Mouse (Mus musculus) layer of hippocampus, postnatal 10 days (tissue): Measurements from ENCODE around the gene Zan. TPM values are rescaled to one million over a fixed set of nuclear protein-coding genes. Genes with fewer than 3 reads are reported as not detected.
A peak's percentile ranks its signal among the peaks of the same experiment; 100 is the strongest.
"Not testable (repeated sequence)": the region's sequence is repeated elsewhere in the genome, so short reads cannot be mapped to it uniquely, and the experiment has no call there.

Source experiments
- DNase-seq, 2 experiments: peaks; one replicate each; pipeline ENCODE4 v3.0.0; 2021; ENCODE audit warnings: low spot score in 2 of 2
- total RNA-seq, 2 experiments: library from RNA; stranded (reverse); gene quantifications; 2 replicates each; pipeline ENCODE4 v1.2.3; 2021

Gene Zan
- total RNA-seq, 2 experiments from 2014 or later: 0.36 to 0.43 TPM

DNA sequence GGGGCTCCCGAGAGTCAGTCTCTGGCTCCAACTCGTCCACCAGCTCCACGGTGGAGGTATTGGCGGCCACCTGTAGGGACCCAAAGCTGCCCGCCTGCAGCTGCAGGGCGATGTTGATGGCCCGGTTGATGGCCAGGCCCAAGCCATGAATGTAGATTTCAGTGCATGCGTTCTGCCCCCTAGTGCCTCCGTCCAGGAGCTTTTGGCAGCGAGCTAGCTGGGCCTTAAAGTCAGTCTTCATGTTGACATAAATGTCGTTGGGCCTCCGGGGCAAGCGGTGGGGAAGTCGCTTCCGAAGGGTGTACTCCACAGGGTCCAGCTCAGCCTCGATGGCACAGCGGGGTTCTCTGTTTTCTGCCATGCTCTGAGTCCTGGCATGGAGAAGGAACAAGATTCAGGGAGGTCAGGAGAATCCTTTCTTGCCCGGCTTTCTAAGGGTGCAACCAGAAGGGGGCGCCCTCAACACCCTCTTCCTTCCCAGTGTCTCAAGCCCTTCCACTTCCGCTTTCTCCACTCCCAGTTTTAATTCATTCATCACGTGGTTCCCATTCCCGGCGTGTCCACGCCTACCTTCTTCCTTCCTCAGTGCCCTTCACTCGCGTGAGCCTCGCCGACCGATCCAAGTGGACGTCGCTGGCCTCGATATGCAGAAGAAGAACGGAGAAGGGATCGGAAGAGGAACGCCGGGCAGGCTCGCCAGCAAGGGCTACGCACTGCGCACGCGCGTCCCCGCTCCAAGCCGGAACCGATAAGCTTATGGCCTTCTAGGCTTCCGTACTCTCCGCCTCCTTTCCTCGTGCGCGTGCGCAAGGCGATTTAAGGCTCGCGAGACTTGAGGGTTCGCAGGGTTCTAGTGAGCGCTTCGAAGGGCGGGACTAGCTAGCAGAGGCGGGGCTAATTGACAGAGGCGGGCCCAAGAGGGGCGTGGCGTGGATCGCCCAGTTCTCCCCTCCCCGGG is 25.1 kb upstream of the Zan start, which contains the start of gene Pop7:
Gene Pop7, minus strand, starts transcription at position 810 of the 958 bp plus-strand sequence.
- DNase-seq: peak; percentile 100

GRCm38 (mm10) chr5:137500186-137500585 is 23.3 kb upstream of the Zan start:
- no peak for DNase-seq

DNA sequence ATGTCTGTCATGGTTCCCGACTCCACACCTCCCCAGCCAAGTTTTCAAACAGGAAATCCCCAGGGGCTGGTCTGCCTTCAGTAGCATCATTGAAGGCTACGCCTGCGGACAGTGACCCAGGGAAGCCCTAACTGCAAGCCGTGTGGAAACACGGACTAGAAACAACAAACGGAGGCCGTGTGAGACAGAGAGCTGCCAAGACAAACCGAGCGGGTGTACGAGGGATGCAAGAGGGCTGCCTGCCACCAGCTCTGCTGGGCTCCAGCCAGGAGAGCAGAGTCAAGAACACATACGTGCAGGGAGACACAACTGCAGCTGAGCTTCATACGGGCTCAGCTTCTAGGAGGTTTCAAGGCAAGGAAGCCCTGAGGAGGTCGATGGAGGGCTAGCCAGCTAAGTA is 17.0 kb upstream of the Zan start:
- DNase-seq: no peak

- peak; percentile 55 to 67 for DNase-seq
Measured at GRCm38 (mm10) chr5:137491559-137491958, 14.7 kb upstream of the Zan start.

DNA sequence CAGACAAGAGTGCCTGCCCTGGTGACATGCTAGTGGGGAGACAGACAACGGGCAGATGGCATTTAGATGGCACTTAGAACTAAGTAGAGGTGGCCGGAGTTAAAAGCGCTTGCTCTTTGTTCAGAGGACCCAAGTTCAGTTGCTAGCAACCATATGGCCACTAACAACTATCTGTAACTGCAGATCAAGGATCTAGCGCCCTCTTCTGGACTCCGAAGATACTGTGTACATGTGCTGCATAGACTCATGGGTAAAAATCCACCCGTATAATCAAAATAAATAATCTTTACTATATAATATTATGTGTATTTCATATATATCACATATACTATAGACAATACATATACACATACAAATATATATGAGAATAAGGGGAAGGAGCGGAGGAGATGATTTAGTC is 10.8 kb upstream of the Zan start:
- DNase-seq: no peak

DNA sequence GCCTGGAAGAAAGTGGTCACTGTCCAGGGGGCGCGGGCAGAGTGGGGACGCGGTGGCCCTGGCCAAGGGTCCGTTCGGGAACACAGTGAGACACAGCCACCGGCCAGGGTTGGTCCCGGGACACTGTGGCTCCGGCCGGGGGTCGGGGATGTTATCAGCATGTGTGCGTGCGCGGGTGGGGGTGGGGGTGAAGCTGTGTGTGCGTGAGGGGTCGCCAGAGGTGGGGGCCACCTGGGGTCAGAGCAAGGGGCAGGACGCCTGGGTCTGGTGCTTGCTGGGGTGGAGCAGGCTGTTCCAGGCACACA is 8.9 kb upstream of the Zan start:
- DNase-seq: no peak

DNA sequence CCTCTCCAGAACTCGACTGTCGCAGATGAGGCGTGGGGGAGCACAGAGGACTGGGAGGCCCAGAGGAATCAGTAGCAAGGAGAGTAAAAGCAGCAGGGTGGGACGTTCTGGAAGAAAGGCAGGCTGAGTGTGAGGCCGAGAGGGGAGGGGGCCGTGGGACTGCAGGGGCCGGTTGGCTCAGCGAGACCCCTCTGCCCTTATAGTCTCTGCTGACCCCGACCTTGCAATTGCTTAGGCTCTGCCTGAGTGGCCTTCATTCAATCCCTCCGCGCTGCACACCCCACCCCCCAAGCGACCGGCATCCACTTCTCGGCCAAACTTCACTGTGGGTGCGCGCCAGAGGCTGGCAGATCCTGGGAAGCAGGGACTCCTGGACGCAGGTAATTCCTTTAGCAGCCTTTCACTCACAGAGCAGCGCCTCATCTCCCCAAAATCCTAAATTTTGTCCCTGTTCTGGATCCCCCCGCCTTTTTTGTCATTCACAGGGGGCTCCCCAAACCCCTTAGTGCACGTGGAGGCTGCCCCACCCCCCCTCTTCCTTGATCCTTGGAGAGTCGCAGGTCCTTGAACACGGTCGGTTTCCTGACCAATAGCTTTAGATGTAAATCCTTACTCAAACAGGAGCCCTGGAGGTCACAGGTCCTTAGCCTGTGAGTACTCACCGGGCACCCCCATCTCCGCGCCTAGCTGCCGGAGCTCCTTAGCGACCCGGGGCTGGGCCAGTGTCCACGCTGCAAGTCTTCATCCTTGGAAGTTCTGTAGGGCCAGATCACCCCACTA is 8.4 kb upstream of the Zan start:
- no peak for DNase-seq

DNA sequence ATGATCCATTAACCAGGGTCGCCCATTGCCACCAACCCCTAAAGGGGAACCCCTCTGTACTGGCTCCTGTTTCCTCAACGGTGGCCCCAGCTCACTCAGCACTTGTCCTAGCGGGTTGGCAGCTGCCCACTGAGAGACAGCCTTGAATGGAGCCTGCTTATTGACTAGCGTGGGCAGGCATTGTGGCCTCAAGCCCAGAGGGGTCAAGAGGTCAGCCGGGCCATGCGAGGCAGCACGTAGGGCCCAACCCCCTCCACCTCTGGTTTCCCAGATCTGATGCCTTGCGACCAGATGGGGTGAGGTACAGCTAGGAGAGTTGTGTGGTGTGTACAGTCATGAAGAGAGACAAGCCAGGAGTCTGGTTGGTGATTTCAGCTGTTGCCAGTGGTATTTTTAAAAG is 5.0 kb upstream of the Zan start:
- DNase-seq: peak; percentile 32

- peak; percentile 89 to 91 for DNase-seq
Measured at GRCm38 (mm10) chr5:137481138-137481537, 4.3 kb upstream of the Zan start.

DNA sequence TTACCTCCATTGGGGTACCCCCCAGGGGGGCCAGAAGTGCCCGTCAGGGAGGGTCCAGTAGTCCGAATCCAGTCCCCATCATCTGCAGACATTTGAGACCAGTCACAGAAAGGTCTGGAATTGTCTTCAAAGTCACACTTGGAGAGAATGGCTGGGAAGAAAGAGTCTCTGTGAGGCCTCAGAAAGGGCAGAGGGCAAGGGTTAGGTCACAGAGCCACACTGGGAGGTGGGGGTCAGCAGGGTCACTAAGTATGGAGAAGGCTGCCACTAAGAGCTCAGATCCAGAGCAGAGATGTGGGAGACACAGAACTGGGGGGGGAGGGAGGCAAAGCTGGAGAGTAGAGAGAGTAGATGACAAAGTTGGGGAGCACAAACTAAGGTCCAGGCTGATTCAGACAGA is 2.5 kb downstream of the Zan start:
- DNase-seq: no peak

DNA sequence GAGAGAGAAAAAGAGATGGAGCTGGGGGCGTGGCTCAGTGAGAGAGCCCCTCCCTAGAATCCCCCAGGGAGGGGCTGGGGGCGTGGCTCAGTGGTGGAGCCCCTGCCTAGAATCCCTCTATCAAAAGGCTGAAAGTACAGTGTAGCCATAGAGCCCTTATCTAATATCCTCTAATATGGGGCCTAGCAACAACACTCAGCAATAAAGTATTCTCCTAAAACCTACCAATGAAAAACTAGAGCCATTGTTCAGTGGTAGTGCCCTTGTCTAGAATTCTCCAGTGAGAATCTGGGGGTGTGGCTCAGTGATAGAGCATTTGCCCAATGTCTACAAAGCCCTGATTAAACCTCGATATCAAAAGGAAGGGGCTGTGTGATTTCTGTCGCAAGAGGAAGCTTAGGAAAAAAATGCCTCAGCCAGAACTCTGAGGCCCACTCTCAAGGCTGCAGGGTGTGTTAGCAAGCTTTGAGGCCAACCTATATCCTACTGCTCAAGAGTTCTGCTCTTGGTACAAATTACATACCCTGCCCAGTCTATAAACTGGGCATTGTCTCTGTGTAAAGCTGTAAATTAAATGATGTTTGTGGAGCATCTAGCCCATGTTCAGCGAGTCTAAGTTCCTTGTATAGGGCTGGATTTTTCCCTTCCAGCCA is 4.5 kb downstream of the Zan start:
- no peak for DNase-seq

- DNase-seq: no peak
Measured at GRCm38 (mm10) chr5:137466946-137467345, 9.9 kb downstream of the Zan start.

DNA sequence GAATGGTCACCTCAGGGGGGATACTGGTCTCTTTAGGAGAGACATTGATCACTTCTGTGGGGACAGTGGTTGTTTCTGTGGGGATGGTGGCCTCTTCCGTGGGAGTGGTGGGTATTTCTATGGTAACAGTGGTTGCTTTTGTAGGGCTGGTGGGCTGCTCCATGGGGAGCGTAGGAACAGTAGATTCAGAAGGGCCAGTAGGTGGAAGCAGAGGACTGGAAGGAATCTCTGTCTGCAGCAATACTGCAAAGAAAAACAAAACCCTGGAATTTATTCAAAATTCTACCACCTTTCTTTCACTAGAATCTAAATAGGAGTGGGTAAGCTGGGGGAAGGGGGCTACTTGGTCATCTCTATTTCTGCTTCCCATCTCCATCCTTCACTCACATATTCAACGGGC is 11.8 kb downstream of the Zan start:
- DNase-seq: peak in 1 of 2 experiments; percentile 23

GRCm38 (mm10) chr5:137455866-137456591 is 20.8 kb downstream of the Zan start:
- DNase-seq: no peak

DNA sequence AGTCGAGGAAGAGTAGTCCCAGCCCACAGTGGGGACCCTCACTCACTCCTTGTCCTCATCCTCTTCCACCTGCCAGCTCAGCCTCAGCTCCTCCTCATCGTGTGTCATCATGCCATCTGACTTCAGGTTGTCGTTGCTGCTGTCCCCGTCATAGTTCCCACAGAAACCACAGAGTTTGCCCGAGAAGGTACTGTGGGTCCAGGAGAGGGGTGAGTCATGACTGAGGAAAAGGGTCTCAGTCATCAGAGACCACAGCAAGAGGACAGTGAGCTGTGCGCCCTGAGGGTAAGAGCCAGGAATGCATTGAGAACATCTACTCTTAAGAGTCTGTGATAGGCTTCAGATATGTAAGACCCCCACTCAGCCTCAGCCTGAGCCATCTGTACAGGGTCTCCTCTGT is 21.7 kb downstream of the Zan start:
- no peak for DNase-seq

DNA sequence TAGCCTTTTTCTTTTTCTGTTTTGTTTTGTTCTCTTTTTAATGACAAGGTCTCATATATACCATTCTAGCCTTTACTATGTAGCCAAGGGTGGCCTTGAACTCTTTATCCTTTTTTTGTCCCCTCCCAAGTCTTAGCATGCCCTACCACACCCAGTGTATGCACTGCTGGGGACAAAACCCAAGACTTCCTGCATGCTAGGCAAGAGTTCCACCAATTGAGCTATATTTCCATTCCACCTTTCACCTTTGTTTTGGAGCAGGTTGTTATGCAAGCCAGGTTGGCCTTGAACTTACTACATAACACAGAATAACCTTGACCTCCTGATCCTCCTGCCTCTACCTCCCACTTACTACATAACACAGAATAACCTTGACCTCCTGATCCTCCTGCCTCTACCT is 31.3 kb downstream of the Zan start:
- no peak for DNase-seq

GRCm38 (mm10) chr5:137440216-137440855 is 36.5 kb downstream of the Zan start:
- no peak for DNase-seq

DNA sequence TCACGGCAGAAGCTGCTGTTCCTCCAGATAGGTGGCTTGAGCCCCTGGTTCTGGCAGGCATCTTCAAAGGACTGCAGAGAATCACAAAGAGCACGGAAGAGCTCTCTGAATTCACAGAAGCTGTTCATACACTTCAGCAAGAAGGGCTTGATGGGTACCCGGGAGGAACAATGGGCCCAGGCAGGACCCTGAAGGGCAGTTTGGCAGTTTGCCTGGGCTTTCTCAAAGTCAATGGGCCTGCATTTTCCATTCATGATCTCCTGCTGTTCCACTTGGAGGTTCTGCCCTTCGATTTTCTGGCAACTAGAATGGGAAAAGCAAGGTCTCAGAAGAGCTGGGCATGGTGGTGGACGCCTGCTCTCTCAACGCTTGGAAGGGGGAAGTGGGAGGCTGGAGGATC is 43.0 kb downstream of the Zan start:
- peak; percentile 17 to 44 for DNase-seq

DNA sequence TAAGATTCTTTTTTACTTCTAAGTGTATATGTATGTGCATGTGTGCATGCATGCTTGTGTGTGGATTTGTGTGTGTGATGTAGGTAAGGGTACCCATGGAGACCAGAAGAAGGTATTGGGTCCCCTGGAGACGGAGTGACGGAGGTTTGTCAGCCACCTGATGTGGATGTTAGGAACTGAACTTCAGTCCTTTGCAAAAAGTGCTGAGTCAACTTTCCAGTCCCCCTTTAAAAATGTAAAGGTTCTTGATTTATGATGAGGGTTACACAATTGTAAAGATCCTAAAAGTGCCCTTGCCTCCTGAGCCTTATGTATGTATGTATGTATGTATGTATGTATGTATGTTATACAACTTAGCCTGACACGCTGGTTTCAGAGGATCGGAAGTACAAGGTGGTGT is 46.5 kb downstream of the Zan start:
- DNase-seq: not testable (repeated sequence)

GRCm38 (mm10) chr5:137425648-137426047 is 51.2 kb downstream of the Zan start:
- no peak for DNase-seq

- no peak for DNase-seq
Measured at GRCm38 (mm10) chr5:137419841-137420240, 57.0 kb downstream of the Zan start.
